Mouse (Mus musculus): ENCODE results near the gene Ppp1ca. TPM values are rescaled to one million over a fixed set of nuclear protein-coding genes. Genes with fewer than 3 reads are reported as not detected.

Ppp1ca gene
- total and polyA plus RNA-seq, 3 experiments: 389 to 635 (median 502) TPM

DNA sequence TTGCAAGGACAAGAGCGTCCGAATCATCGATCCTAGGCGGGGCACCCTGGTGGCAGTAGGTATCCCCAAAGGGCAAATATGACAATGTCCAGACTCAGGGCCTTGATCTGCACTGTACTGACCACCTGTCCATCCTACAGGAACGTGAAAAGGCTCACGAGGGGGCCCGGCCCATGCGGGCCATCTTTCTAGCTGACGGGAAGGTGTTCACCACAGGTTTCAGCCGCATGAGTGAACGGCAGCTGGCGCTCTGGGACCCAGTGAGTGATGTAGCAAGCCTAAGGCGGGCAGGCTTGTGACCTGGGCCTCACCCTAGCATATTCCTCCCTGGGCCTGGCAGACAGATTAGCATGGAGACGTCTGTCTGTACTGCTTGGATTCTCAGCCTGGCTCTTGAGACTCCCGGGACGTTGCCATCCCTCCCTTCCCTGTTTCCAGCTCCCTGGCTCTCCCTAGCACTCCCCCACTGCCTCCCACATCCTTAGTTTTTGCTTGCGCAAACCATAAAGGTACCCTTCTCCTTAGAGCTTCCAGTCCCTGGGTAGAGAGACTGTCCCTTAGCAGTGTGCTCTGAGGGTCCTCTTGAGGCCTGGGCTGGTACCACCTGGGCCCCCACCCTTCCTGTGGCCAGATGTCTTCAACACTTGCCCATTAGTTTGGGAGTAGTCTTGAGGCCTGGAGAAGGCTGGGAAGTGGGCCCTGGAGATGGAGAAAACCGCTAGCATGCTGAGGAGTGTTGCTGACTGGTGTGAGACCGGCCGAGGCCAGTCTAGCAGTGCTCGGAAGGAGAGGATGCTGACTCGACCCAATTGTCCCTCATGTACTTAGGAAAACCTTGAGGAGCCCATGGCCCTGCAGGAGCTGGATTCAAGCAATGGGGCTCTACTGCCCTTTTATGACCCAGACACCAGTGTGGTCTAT lies 41.0 kb upstream of the Ppp1ca start (continued):
- no peak for TF ChIP-seq RCOR1 (conservative IDR thresholded peaks at IDR 0.05; ENCODE audit: low read depth, low read length)

DNA sequence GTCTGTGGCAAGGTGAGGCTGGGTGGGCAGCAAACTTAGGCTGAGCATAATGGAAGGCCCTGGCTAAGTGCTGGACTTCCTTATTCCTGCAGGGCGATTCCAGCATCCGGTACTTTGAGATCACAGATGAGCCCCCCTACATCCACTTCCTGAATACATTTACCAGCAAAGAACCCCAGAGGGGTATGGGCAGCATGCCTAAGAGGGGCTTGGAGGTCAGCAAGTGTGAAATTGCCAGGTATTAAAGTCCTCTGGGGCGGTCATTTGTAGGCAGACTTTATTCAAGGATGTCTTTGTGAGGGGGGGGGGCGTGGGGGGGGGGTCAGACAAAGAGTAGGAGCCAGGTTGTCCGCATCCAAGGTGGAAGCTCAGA lies 40.4 kb upstream of the Ppp1ca start:
- dilution Hi-C loops (cut with MboI; ENCODE audit: extremely low pct_ligation_motif_present, extremely low pct_unique_long_range_greater_than_20kb, low sequenced_read_pairs) (no loop called here), in situ Hi-C loops (cut with MboI; ENCODE audit: low pct_ligation_motif_present, low pct_unique_long_range_greater_than_20kb, low sequenced_read_pairs) (no loop called here)
- peak overlapping the region in 1 of 3 experiments; percentile 77 for H3K4me3 ChIP-seq (replicated peaks in 1 of 3; ENCODE audit: low read depth in 2 of 3, low read length in 2 of 3, poor library complexity in 1 of 3)
- H3K4me2 ChIP-seq (ENCODE audit: insufficient read depth, low read depth, poor library complexity, severe bottlenecking): no peak overlapping the region
- no peaks in the 10 kb centered on the region for H3K27me3 ChIP-seq (replicated peaks)
- no peak overlapping the region for H3K27ac ChIP-seq (ENCODE audit: insufficient read depth, low read depth)
- H3K9me3 ChIP-seq (replicated peaks; ENCODE audit: low read length): no peaks in the 10 kb centered on the region
- H3K9ac ChIP-seq (ENCODE audit: insufficient read depth, low read depth): no peak overlapping the region
- no peak for DNase-seq (ENCODE audit: extremely low read depth)
- no peak for TF ChIP-seq ELF1 (IDR thresholded peaks at IDR 0.05; ENCODE audit: low read depth, low read length)
- no peak for TF ChIP-seq JUN (IDR thresholded peaks at IDR 0.05; ENCODE audit: insufficient read depth, low read depth, low read length)
- no peak for TF ChIP-seq HCFC1 (IDR thresholded peaks at IDR 0.05; ENCODE audit: low read depth, low read length)
- no peak for TF ChIP-seq USF2 (conservative IDR thresholded peaks at IDR 0.05; ENCODE audit: low read depth, low read length)
- no peak for TF ChIP-seq ZMIZ1 (IDR thresholded peaks at IDR 0.05; ENCODE audit: low read depth, low read length)
- no peak for TF ChIP-seq RCOR1 (conservative IDR thresholded peaks at IDR 0.05; ENCODE audit: low read depth, low read length)
- no peak for TF ChIP-seq MAX (IDR thresholded peaks at IDR 0.05; ENCODE audit: low read length)
- TF ChIP-seq GABPA (IDR thresholded peaks at IDR 0.05; ENCODE audit: insufficient replicate concordance, low read depth, low read length): no peak
- TF ChIP-seq MYC (IDR thresholded peaks at IDR 0.05; ENCODE audit: low read depth, low read length): no peak
- TF ChIP-seq KAT2A (IDR thresholded peaks at IDR 0.05; ENCODE audit: insufficient replicate concordance, low read length): no peak
- TF ChIP-seq ETS1 (conservative IDR thresholded peaks at IDR 0.05; ENCODE audit: low read depth, low read length): no peak
- TF ChIP-seq MXI1 (IDR thresholded peaks at IDR 0.05; ENCODE audit: low read depth, low read length): no peak
- no peak for TF ChIP-seq TCF12 (IDR thresholded peaks at IDR 0.05; ENCODE audit: low read depth, low read length)
- TF ChIP-seq CHD2 (IDR thresholded peaks at IDR 0.05; ENCODE audit: low read length): no peak
- no peak for TF ChIP-seq EP300 (IDR thresholded peaks at IDR 0.05; ENCODE audit: low read length)
- TF ChIP-seq TBP (conservative IDR thresholded peaks at IDR 0.05; ENCODE audit: low read depth, low read length): no peak
- TF ChIP-seq JUND (conservative IDR thresholded peaks at IDR 0.05; ENCODE audit: low read depth, low read length): no peak
- no peak for TF ChIP-seq CHD1 (IDR thresholded peaks at IDR 0.05; ENCODE audit: low read depth, low read length)
- TF ChIP-seq CTCF (conservative IDR thresholded peaks at IDR 0.05 in 1 of 2, IDR thresholded peaks at IDR 0.05 in 1 of 2; ENCODE audit: low read depth in 2 of 2, low read length in 2 of 2): no peak
- H3K79me2 ChIP-seq (replicated peaks; ENCODE audit: control insufficient read depth, extremely low read depth, insufficient read depth, poor library complexity, severe bottlenecking): peaks cover 32% of the 10 kb centered on the region
- peaks cover 40 to 69% of the 10 kb centered on the region in 2 experiments for H3K4me1 ChIP-seq (ENCODE audit: control insufficient read depth in 1 of 2, insufficient read depth in 2 of 2)
- H3K36me3 ChIP-seq (replicated peaks in 1 of 2; ENCODE audit: control insufficient read depth in 1 of 2, insufficient read depth in 1 of 2, low read length in 1 of 2): peaks cover 34 to 55% of the 10 kb centered on the region in 2 experiments

All from CH12.LX (cell line).